In genomic region chr14:54190305-54191025, GRCm38 (mm10) we compare ENCODE assay signal across 11 mouse cellular contexts.
DNase-seq lines count a peak whose midpoint lies in the region; ATAC-seq and TF ChIP-seq lines count a peak whose summit lies in the region.
"Had no signal": no experiment of that assay in that cellular context is flagged by ENCODE, and none has a peak within 500 bp of the region (broad histone marks: within the 10 kb centered on the region; RNA-seq: fewer than 3 reads in every experiment).

No protein-coding gene starts in this region.

- no peak for TF ChIP-seq POLR2A in spleen, adult 2 months (IDR thresholded peaks at IDR 0.05; ENCODE audit: low read depth, low read length)
- no peak for TF ChIP-seq POLR2A in myocyte (IDR thresholded peaks at IDR 0.05; ENCODE audit: insufficient read length, low read depth)

- H3K79me2 ChIP-seq in myocyte (ENCODE audit: control insufficient read depth, insufficient read depth), result no peaks in the 10 kb centered on the region

- H3K4me2 ChIP-seq in kidney, embryonic 14.5 days (replicated peaks; ENCODE audit: low read depth, low read length), result no peak overlapping the region
- H3K4me2 ChIP-seq in hindbrain, embryonic 14.5 days (replicated peaks), result no peak overlapping the region
- peak overlapping the region; percentile 48 for H3K4me2 ChIP-seq in myocyte (ENCODE audit: low read depth)

- peak overlapping the region; percentile 49; the same call in 1 of the 2 replicates for H3K27ac ChIP-seq in kidney, embryonic 14.5 days (ENCODE audit: low read depth, low read length)
- peak overlapping the region; percentile 76 for H3K27ac ChIP-seq in spleen, adult 2 months (ENCODE audit: insufficient read depth, low read length)
- H3K27ac ChIP-seq in hindbrain, embryonic 14.5 days, result 0 out of 2 replicates have a peak overlapping the region, but pooled peaks have one; percentile 40

- H3K27me3 ChIP-seq in kidney, embryonic 14.5 days (ENCODE audit: control insufficient read depth, insufficient read depth, low read length), result no peaks in the 10 kb centered on the region
- H3K27me3 ChIP-seq in spleen, adult 2 months (ENCODE audit: control insufficient read depth, insufficient read depth, low read length), result no peaks in the 10 kb centered on the region
- no peaks in the 10 kb centered on the region for H3K27me3 ChIP-seq in hindbrain, embryonic 14.5 days (ENCODE audit: control insufficient read depth, insufficient read depth, low read length)
- no peaks in the 10 kb centered on the region for H3K27me3 ChIP-seq in myocyte (ENCODE audit: control insufficient read depth, insufficient read depth, insufficient read length)

- no peak for ATAC-seq in kidney, embryonic 14.5 days (ENCODE audit: low FRiP score, low TSS enrichment)
- ATAC-seq in hindbrain, embryonic 14.5 days (ENCODE audit: low FRiP score), result no peak

- no peak overlapping the region for H3K9ac ChIP-seq in kidney, embryonic 14.5 days (ENCODE audit: low read depth, low read length)
- H3K9ac ChIP-seq in hindbrain, embryonic 14.5 days, result no peak overlapping the region

- DNase-seq in kidney, postnatal 36 days, result no peak
- DNase-seq in spleen, adult 2 months (ENCODE audit: low read depth in 1 of 2, low spot score in 2 of 2), result no peak
- no peak for DNase-seq in spleen, postnatal 14 days (ENCODE audit: low spot score in 2 of 2)
- no peak for DNase-seq in hindbrain, embryonic 14.5 days (ENCODE audit: low spot score)
- DNase-seq in ovary, postnatal 14 days (ENCODE audit: low spot score), result no peak
- DNase-seq in Muller cell, postnatal 12 days (ENCODE audit: inconsistent ontology term), result no peak
- DNase-seq: embryo, embryonic 11 days; kidney, adult 8-10 months; spleen, adult 18-20 months had no signal

- peaks cover 26% of the 10 kb centered on the region for H3K4me1 ChIP-seq in kidney, embryonic 14.5 days (ENCODE audit: control insufficient read depth, insufficient read depth, low read length)
- no peaks in the 10 kb centered on the region for H3K4me1 ChIP-seq in spleen, adult 2 months (ENCODE audit: control insufficient read depth, insufficient read depth, insufficient read length)
- peaks cover 38% of the 10 kb centered on the region for H3K4me1 ChIP-seq in hindbrain, embryonic 14.5 days (replicated peaks; ENCODE audit: control insufficient read depth, insufficient read depth, low read length)

- no peaks in the 10 kb centered on the region for H3K9me3 ChIP-seq in kidney, embryonic 14.5 days (ENCODE audit: control insufficient read depth, low read length)
- H3K9me3 ChIP-seq in hindbrain, embryonic 14.5 days (ENCODE audit: control insufficient read depth, low read length), result no peaks in the 10 kb centered on the region

- H3ac ChIP-seq in myocyte (ENCODE audit: control insufficient read depth, insufficient read length), result no peak overlapping the region

- no peak for TF ChIP-seq CTCF in spleen, adult 2 months (IDR thresholded peaks at IDR 0.05; ENCODE audit: extremely low read depth, insufficient read depth, insufficient read length, insufficient replicate concordance)

- no peaks in the 10 kb centered on the region for H3K36me3 ChIP-seq in kidney, embryonic 14.5 days (ENCODE audit: control insufficient read depth, insufficient read depth, low read length)
- no peaks in the 10 kb centered on the region for H3K36me3 ChIP-seq in spleen, adult 2 months (ENCODE audit: control insufficient read depth, insufficient read depth, low read length)
- no peaks in the 10 kb centered on the region for H3K36me3 ChIP-seq in hindbrain, embryonic 14.5 days (replicated peaks; ENCODE audit: control insufficient read depth, insufficient read depth)
- no peaks in the 10 kb centered on the region for H3K36me3 ChIP-seq in myocyte (ENCODE audit: control insufficient read depth, insufficient read depth)

- WGBS in kidney, embryonic 14.5 days, result 32% methylated on average over 7 of the region's 7 CpGs
- WGBS in spleen, adult 2 months, result 75% methylated on average over 7 of the region's 7 CpGs
- WGBS in hindbrain, embryonic 14.5 days, result 46% methylated on average over 7 of the region's 7 CpGs

- no peak overlapping the region for H3K4me3 ChIP-seq in kidney, embryonic 14.5 days (ENCODE audit: low read length)
- H3K4me3 ChIP-seq in spleen, adult 2 months (ENCODE audit: extremely low read depth, insufficient read depth, insufficient read length), result peak overlapping the region; percentile 41; the same call in 1 of the 2 replicates
- H3K4me3 ChIP-seq in hindbrain, embryonic 14.5 days (replicated peaks; ENCODE audit: low read length), result no peak overlapping the region
- no peak overlapping the region for H3K4me3 ChIP-seq in myocyte

TF ChIP-seq in myocyte, 11 proteins besides CTCF, POLR2A, EP300 and RAD21:
- no peak for TF ChIP-seq REST (IDR thresholded peaks at IDR 0.05; ENCODE audit: insufficient read depth, insufficient read length)
- TF ChIP-seq POLR2AphosphoS2 (IDR thresholded peaks at IDR 0.05; ENCODE audit: insufficient read length, low read depth), result no peak
- TF ChIP-seq TCF12 (IDR thresholded peaks at IDR 0.05; ENCODE audit: insufficient read depth, poor library complexity, severe bottlenecking), result no peak
- no peak for TF ChIP-seq USF1 (IDR thresholded peaks at IDR 0.05; ENCODE audit: low read depth)
- no peak for TF ChIP-seq E2F4 (IDR thresholded peaks at IDR 0.05; ENCODE audit: insufficient read depth)
- TF ChIP-seq SRF (IDR thresholded peaks at IDR 0.05; ENCODE audit: control insufficient read depth, insufficient read length, low read depth), result no peak
- no peak for TF ChIP-seq MYOD1 (IDR thresholded peaks at IDR 0.05; ENCODE audit: control insufficient read depth in 1 of 3, insufficient read length in 2 of 3, low read depth in 2 of 3)
- no peak for TF ChIP-seq MAX (IDR thresholded peaks at IDR 0.05; ENCODE audit: low read depth)
- TF ChIP-seq MYOG (IDR thresholded peaks at IDR 0.05; ENCODE audit: control insufficient read depth in 1 of 3, insufficient read depth in 1 of 3, insufficient read length in 2 of 3, low read depth in 2 of 3), result no peak
- no peak for TF ChIP-seq TCF3 (IDR thresholded peaks at IDR 0.05; ENCODE audit: insufficient read length, low read depth)
- TF ChIP-seq CEBPB (IDR thresholded peaks at IDR 0.05; ENCODE audit: insufficient read depth, poor library complexity, severe bottlenecking), result no peak
